Comparison of ENCODE assay signal across 7 mouse cellular contexts in the genomic region with DNA sequence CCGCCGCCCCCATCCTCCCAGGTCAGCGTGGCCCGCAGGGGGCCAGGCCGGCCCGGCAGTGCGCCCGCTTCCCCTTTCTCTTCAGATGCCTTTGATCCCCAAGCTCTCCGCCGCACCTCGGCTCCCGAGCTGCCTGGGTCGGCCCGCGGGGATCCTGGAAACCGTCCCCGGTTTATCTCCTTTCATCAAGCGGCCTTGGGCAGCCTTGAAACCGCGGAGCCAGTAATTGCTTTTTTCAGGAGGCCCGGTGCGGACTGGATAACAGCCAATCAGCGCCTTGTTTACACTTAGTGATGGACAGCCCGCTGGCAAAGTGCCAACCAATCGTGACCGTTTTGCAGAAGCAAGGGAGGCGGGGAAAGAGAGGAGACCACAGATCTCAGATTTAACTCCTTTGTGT. TPM values are rescaled to one million over a fixed set of nuclear protein-coding genes. Genes with fewer than 3 reads are reported as not detected.
DNase-seq lines count a peak whose midpoint lies in the region; ATAC-seq lines count a peak whose summit lies in the region.

No protein-coding gene starts in this region.

- peak; percentile 100 for DNase-seq in adrenal gland, postnatal 14 days
- peak; percentile 99 for DNase-seq in embryonic facial prominence, embryonic 10.5 days (ENCODE audit: low spot score)
- DNase-seq in gonadal fat pad, adult 2 months (ENCODE audit: low read depth): peak; percentile 89
- peak; percentile 99 for DNase-seq in kidney, adult 11 months
- DNase-seq in limb, embryonic 10.5 days (ENCODE audit: low spot score): peak; percentile 100
- peak; percentile 76 for DNase-seq in spleen, adult 12 weeks (ENCODE audit: low spot score)

- H3K9me3 ChIP-seq in embryonic facial prominence, embryonic 10.5 days: no peaks in the 10 kb centered on the region
- H3K9me3 ChIP-seq in limb, embryonic 10.5 days (replicated peaks): no peaks in the 10 kb centered on the region
- H3K9me3 ChIP-seq in midbrain, embryonic 13.5 days: no peaks in the 10 kb centered on the region

- H3K4me2 ChIP-seq in midbrain, embryonic 13.5 days (replicated peaks): peak overlapping the region; percentile 94

- peaks cover 64% of the 10 kb centered on the region for H3K4me1 ChIP-seq in embryonic facial prominence, embryonic 10.5 days
- H3K4me1 ChIP-seq in limb, embryonic 10.5 days: peaks cover 62% of the 10 kb centered on the region
- H3K4me1 ChIP-seq in midbrain, embryonic 13.5 days (replicated peaks): peaks cover 46% of the 10 kb centered on the region

- WGBS in embryonic facial prominence, embryonic 10.5 days: under 1% methylated on average over 27 of the region's 27 CpGs
- under 1% methylated on average over 27 of the region's 27 CpGs for WGBS in limb, embryonic 10.5 days
- WGBS in midbrain, embryonic 13.5 days: under 1% methylated on average over 24 of the region's 27 CpGs

- peak overlapping the region; percentile 100 for H3K9ac ChIP-seq in midbrain, embryonic 13.5 days (replicated peaks)

- H3K27ac ChIP-seq in embryonic facial prominence, embryonic 10.5 days (replicated peaks): peak overlapping the region; percentile 99
- H3K27ac ChIP-seq in limb, embryonic 10.5 days: peak overlapping the region; percentile 100
- H3K27ac ChIP-seq in midbrain, embryonic 13.5 days: peak overlapping the region; percentile 99

- peak; percentile 74 for ATAC-seq in midbrain, embryonic 13.5 days

- H3K36me3 ChIP-seq in embryonic facial prominence, embryonic 10.5 days (replicated peaks): no peaks in the 10 kb centered on the region; the same call in 1 of the 2 replicates
- H3K36me3 ChIP-seq in limb, embryonic 10.5 days: no peaks in the 10 kb centered on the region
- no peaks in the 10 kb centered on the region for H3K36me3 ChIP-seq in midbrain, embryonic 13.5 days

- H3K4me3 ChIP-seq in embryonic facial prominence, embryonic 10.5 days: peak overlapping the region; percentile 85
- H3K4me3 ChIP-seq in limb, embryonic 10.5 days: peak overlapping the region; percentile 96
- peak overlapping the region; percentile 66 for H3K4me3 ChIP-seq in midbrain, embryonic 13.5 days (replicated peaks)

- 0 out of 2 replicates have a peak, but pooled peaks cover 5% of the 10 kb centered on the region for H3K27me3 ChIP-seq in embryonic facial prominence, embryonic 10.5 days (replicated peaks; ENCODE audit: low read depth, poor library complexity, severe bottlenecking)
- no peaks in the 10 kb centered on the region for H3K27me3 ChIP-seq in limb, embryonic 10.5 days (ENCODE audit: low read depth, poor library complexity, severe bottlenecking)
- H3K27me3 ChIP-seq in midbrain, embryonic 13.5 days: no peaks in the 10 kb centered on the region

RNA-seq across cellular contexts. Expression of a gene that starts 1.4 kb away (rescaled TPM):
- total RNA-seq in adrenal gland, postnatal 14 days (2021): 12.4 and 17.2 TPM in 2 replicates
- 18.0 and 18.4 TPM in 2 replicates for polyA plus RNA-seq in embryonic facial prominence, embryonic 10.5 days (2016; fragmentation: Nextera tagmentation; extraction: Ambion mirVana)
- 7.4 and 10.7 TPM in 2 replicates for polyA plus RNA-seq in gonadal fat pad, adult 2 months (2012; rRNA removed)
- 19.9 and 20.3 TPM in 2 replicates for polyA plus RNA-seq in limb, embryonic 10.5 days (2016; fragmentation: Nextera tagmentation; extraction: Ambion mirVana)
- 17.4 and 19.5 TPM in 2 replicates for polyA plus RNA-seq in midbrain, embryonic 13.5 days (2015; fragmentation: Nextera tagmentation; extraction: Ambion mirVana)

Comparison
In these comparisons a context has a peak if more than half of its experiments do, and no peak if none do; other contexts are left out.
1. Peak in every context shown above with its lines: DNase-seq, ATAC-seq, H3K4me3 ChIP-seq and H3K27ac ChIP-seq.